Mouse (Mus musculus) right cerebral cortex, postnatal 25 days (tissue): ENCODE results near the gene Uox.

Experiments
- DNase-seq: peaks from one replicate; pipeline ENCODE4 v3.0.0; 2022

Uox gene

DNA sequence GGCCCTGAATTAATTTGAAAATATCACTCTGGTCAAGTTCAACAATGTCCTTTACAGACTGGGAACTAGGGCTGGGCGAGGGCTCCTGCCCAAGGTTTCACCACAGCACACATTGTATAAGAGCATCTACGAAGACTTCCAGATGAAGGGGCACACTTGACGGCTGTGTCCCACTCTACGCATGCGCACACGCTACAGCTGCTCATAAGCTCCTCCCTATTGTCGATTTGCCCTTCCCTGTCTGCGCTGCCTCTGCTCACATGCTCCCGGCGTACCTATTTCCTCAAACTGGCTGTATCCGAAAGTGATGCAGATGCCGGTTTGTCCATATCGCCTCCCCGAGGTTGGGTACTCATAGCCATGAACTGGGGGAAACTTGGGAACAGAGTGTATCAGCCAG is 16.4 kb downstream of the Uox start:
- DNase-seq: no peak

DNA sequence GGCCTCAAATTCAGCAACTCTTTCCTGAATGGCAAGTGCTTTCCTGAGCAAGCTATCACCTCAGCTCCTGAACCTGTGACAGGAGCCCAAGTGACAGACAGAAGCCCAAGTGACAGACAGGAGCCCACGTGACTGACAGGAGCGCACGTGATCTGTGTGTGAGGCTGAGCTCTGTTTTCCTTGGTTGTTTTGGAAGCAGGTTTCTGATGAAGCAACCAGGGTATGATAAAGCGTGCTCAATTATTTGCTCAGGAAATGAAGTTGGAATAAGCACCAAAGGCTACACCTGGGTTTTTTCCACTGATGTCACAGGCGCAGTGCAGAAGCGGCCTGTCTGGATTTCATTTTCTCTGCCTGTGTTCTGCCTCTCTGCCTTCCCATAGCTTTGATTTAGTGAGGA is 19.3 kb downstream of the Uox start:
- no peak for DNase-seq

DNA sequence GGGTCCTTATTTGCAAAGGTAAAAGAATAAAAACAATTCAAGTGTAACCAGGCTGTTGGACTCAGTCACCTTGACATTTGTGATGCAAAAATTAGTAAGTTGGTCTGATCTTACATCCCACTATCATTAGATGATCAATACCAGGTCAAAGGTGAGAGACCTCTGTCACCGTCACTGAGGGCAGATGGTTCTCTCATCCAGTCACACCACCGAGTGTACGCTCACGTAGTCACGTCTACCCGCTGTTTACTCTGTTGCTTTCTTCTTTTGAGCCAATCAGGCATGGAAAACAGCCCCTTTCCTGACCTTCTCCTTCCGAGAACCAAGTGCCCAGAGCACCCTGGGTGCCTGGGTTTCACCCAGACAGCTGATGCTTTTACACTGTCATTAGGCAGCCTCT is 20.9 kb downstream of the Uox start:
- no peak for DNase-seq

DNA sequence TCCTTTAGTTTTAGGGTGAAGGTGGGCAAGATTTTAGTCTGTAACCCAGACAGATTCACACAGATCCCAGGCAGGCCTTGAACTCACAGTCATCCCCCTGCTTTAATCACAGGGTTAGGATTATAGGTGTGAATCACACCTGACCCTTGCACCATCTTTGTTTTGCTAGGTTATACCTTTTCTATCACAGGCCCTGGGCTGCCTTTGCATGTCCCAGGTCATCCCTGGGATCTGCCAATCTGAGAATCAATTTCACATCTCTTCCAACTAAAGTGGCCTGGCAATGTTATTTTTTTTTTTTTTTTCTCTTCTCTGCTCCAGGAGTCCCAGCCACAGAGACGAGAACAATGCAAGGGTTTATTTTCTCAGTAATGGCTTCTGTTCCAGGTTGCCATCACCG is 21.4 kb downstream of the Uox start:
- no peak for DNase-seq

DNA sequence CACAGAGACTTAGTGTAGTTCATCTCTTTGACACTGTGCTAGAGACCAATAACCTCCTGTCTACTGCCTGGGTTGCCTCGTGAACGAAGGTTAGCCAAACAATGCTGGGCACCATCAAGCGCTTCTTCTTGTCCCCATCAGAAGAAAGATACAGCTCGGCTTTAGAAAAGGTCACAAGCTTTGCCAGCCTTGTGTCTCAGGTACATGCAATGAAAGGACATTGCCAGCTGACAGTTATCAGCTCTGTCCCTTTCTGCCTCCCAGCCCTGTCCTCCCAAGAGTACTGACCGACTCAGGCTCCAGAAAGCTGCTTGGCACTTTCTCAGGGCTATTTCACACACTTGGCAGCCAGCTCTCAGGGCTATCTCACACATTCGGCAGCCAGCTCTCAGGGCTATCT is 25.2 kb downstream of the Uox start:
- no peak for DNase-seq

DNA sequence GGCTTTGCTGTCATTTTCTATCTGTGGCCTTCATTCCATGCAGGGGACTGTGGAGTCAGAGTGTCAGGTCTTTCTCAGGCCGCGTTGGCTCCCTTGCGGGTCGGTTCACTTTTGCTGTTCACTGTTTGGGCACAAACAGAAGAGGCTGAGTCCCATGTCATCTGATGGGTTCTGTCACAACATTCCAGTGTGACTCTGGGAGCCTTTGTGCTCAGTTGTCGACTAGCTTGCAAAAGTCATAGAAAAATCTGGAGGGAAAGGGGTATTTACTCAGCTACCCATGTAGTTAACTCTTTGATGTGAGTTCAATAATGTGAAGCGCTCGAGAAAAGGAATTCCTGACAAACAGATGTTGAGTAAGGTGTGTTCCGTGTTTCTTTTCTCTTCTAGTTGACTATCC is 26.2 kb downstream of the Uox start:
- DNase-seq: no peak

DNA sequence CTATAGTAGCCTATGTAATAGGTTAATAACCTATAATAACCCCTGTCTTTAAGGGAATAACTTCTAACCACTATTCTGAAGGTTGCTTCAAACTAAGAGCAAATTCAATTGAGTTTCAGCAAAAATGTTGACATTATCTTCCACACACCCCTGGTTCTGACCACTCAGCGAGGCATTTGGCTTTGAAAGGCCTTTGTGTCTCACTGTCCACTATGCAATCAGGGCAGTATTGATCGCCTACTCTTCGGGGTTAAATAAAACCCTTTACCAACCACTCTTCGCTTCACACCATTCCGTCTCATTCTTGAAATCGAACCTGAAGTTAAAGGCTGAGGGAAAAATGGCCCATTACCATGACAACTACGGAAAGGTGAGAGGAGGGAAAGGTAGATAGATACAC is 26.6 kb downstream of the Uox start:
- no peak for DNase-seq

DNA sequence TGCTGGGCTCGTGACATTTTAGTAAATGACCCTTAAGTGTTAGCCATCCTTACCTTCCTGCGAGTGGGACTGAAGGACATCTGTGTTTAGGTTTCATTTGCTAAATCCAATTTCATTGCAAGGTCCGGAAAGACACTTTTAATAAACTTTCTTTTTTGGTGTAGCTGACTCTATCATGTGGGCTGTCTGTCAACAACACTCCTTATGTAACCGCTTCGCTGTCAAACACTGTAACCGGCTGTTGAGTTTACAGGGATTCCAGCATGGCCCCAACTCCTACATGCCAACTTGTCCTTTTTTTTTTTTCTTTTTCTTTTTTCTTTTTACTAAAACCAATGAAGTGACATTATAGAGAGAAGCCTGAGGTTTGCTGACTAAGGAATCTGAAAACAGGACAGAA is 28.2 kb downstream of the Uox start:
- no peak for DNase-seq

DNA sequence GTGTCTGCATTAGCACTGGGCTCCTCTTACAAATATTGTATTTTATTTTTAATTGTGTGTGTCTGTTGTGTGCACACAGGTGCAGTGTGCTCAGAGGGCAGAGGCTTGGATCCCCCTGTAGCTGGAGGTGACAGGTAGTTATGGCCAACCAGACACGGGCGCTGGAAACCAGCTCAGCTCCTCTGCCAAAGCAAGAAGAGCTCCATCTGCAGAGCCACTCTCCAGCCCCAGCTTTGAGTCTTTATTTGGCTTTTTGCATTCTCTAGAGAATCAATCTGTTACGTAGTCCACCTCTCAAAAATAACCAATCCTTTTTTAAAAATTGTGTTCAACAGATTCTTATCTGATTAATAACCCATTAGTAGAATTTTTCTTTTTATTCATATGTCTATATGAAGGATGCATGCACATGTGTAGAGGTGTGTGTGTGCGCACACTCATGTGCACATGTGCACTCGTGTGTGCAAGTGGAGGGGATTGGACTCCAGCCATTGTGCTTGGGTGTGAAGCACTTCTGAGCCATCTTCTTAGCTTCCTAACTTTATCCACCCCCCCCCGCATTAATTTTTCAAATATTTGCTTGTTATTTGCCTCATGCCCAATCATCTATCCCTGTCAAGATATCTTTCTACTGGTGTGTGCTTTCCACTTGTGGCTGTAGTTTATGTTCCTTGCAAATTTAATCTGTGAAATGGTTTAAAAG is 29.1 kb downstream of the Uox start:
- DNase-seq: no peak

DNA sequence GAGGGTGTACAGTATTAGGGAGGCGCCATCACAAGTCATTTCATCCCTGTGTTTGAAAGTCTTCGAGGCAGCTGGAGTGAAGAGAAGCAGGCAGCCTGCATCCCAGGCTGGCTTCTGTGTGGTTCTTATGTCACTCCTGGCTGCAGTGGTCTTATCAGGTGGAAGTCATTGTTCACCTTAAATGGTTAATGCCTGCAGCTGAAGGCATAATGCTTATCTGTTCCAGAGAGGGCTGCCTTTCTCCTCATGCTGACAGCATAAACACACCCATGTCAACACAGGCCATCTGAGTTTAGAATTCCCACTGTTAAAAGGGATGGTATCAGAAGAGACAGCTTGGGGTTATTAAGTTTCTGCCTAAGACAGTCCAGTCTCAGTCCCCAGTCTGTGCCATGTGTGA is 31.0 kb downstream of the Uox start:
- no peak for DNase-seq

DNA sequence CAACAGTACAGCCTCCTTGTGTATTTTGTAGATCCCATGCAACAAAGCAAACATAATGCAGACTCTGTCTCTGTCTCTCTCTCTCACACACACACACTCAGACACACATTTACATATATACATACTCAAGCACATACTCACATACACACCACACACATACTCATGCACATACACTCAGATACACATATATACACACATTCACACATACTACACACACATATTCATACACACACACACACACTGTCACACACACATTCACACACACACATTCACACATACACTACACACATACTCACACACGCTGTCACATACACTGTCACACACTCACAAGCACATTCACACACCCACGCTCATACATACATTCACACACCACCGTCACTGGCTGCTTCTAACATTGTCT is 32.3 kb downstream of the Uox start:
- DNase-seq: no peak

DNA sequence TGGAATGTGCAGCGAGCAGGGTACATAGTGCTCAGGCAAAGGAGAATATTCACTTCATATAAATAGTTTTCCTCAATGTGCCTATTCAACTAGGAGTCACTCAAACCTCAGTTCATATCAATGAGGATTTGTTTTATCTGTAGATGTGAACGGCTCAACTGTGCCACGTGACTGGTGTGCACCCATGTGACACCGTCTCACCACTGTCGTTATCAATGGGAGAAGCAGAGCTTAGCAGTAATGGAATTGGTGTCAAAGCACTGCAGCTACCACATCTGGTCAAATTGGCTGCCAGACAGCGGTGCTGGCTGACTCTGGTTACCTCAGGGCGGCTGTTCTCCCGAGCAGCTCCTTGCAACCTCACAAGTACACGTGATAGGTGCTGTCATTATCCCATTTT is 34.4 kb downstream of the Uox start:
- DNase-seq: no peak

DNA sequence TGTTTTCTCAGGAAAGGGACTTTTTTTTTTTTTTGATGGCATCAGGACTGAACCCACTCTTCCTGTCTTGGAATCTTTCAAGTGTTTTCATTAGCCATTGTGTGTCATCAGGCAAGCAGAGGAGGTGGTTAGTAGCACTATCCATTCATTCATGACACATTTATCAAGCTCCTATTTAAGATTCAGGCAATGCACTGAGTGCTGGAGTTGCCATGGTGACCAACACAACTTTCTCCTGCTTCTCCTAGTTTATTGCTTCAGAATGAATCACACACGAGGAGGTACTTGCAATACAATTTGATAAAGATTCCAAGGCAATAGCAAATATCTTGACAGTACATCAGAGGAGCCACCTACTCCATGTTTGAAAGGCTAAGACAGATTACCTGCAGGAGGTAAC is 37.1 kb downstream of the Uox start:
- DNase-seq: peak; percentile 50

DNA sequence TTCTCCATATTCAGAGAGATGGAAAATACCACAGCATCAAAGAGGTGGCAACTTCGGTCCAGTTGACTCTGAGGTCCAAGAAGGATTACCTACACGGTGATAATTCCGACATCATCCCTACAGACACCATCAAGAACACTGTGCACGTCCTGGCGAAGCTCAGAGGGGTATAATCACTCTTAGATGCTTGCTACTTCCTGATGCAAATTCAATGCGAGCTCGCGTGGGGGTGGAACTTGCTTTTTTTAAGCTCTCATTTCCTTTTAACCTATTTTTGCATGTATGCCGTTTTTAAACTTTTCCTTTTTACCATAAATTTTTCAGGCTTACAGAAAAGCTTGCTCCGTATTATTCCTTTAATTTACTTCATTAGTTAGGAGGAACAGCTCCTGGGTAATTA is 40.1 kb downstream of the Uox start:
- no peak for DNase-seq

DNA sequence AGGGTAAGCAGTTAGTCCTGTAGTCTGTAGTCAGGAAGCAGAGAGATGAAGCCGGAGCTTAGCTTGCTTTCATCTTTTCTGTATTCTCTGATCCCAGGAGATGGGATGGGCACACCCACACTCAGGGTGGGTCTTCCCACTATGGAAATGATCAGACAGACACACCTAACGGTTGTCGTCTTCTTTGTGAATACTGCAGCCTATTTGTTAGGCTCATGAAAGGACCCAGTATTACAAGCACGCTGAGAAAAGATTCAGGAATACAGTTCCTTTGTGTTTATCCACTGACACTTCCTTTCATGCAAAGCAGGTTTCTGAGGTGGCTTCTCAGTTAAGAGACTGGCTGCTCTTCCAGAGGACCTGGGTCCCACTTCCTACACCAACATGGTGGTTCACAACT is 41.0 kb downstream of the Uox start:
- DNase-seq: no peak

DNA sequence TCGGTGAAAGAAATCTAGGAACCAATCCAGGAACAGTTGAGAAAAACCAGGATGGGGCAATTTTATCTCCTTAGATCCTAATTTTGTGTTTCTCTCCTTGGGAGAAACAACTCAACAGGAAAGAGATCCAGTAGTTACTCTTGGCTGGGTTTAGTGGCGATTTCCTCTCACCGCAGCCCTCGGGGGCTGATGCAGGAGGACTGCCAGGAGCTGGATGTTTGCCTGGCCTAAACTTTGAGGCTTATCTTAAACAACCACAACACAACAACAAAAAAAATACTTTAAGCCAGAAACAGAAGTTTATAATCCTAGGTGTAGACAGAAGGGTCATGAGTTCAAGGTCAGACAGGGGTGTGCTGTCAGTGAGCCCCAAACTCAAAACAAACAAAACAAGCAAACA is 41.6 kb downstream of the Uox start:
- no peak for DNase-seq

DNA sequence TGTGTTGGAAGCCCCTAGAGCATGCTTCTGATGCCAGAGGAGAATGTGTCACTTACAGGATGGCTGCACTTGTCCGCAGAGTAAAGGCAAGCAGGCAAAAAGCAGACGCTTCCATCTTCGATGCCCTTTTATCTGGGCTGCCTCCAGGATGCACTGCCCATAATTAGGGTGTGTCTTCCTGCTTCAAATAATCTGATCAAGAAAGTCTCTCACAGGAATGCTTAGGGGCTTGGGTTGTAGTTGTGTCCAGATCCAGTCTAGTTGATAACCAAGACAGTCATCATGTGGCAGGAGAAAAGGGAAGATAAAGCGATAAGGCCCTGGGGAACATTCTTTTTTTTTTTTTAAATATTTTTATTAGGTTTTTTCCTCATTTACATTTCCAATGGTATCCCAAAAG is 45.3 kb downstream of the Uox start, which contains the start of gene Dnase2b:
Gene Dnase2b (minus strand): TSS at position 101 of the 400 bp plus-strand sequence.
- DNase-seq: no peak

DNA sequence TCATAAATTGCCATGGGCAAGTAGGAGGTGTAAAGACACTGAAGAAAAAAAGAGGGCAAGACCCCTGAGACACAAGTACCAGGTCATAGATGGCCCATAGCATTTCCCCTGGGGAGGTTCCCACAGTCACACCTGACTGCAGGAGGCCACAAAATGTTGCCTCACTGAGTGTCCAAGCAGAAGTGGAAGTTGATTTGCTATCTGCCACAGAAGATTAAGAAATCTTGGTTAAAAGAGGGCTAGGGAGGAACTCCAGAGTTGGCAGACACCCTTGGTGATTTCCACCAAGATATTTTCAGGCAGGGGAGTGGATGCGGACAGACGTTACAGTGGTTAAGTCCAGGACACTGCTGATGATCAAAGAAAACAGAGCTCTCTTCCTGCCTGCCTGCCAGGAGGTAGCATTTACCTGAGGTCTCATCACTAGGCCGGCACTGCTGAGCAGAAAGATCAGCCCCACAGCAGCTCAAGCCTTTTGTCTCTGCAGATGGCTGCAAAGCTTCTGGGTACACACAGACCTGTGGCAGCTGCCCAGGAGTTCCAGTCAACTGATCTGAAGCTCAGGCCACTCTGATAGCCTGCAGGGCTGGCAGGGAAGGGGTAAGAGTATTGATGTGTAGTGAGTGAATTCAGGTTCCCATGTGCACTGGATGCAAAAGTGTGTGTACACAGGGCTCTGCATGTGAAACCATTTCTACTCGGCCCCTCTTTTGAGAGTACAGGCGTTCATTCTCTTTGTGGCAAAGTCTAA is 46.5 kb downstream of the Uox start:
- no peak for DNase-seq

DNA sequence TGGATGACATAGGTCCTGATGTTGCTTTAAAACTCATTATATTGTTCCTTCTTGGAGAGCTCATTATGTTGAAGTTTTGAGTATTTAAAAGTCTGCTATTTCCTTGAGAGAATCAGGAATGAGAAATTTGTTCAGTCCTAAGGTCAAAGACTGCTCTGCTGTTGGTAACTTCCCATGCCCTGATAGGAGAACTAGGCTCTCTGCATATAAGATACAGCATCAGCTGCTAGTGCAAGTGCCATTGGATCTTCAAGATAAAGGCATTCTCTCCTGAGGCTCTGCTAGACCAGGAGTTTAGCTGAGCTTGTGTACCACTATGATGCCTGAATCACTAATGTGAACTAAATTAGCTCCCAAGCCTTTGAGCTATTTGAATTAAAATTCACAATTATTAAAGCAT is 47.7 kb downstream of the Uox start:
- no peak for DNase-seq

DNA sequence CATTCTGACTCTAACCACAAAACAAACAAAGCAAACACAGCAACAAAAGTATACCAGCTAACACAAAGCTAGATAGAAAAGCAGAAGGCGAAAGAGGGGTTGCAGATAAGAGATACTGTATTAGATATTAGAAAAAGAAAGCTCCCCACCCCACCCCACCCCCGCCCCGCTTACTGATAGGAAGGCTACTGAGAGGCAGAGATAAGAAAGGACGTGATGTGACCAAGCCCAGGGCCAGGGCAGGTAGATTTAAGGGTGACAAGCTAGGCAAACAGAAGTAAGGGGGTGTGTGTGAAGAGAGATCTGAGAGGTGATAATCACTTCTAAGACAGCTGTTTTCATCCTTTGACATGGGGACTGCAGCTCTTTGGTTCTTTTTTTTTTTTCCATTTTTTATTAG is 48.1 kb downstream of the Uox start:
- DNase-seq: no peak

DNA sequence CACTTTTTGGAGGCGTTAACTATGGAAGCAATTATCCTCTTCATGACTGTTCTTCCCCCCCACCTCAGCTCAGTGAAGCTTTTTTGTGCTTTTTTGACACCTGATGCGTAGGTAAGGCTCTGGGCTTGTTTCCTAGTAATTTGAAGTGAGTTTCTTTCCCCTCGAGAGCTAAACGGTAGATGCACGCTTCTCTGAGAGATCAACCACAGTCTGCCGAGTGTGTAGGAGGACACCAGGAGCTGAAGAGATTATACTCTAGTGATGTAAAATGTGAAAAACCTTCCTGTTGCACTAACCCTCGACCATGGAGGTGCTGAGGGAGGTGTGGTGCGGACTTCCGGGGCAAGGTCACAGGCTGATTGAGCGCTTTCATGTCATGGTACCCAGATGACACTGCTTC is 49.9 kb downstream of the Uox start:
- DNase-seq: no peak

DNA sequence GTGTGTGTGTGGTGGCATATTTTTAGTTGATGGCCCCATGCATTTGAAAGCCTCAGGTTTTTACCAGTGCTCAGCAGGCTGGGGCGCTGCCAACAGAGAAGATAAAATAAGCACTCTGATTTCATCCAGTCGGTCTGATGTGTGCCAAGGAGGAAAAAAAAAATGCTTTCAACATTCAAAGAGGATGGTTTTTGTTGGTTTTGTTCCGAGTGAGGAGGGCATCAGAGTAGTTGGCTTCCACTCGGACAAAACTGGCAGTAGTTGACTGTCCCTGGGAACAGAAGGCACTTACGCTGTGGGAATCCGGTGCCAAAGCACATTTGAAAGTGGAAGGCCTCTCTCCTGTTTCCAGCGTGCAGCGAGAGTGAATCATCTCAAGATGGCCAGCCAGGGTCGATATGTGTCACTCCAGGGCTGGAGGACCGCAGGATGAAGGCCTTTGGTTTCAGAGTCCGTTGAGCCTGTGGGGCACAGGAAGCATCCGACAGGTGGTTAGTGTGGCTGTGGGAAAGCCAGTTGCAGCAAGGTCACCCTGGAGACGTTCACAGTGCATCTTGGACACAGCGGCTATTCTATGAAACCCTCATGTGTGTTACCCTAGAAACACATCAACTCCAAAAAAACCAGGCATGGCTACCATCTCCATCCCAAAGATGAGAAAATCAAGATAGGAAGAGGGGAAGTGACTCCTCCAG is 50.5 kb downstream of the Uox start:
- DNase-seq: peak; percentile 82

DNA sequence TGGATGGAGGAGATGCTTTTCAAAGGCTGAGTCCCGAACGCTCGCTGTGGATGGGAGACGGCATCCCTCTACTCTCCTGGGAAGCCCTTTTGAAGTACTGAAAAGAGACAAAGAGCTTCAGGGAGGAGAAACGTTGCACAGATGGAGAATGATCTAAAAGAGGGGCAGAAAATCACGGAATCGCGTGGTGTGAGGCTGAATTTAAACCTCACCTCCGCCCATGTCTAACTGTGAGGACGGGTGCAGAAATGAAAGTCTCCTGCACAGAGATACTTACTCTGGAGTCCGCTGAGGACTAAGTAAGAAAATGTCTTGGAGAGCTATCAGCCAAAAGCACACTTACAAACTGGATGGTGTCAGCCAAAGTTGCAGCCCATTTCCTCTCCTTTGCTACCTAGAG is 51.7 kb downstream of the Uox start:
- peak; percentile 54 for DNase-seq

DNA sequence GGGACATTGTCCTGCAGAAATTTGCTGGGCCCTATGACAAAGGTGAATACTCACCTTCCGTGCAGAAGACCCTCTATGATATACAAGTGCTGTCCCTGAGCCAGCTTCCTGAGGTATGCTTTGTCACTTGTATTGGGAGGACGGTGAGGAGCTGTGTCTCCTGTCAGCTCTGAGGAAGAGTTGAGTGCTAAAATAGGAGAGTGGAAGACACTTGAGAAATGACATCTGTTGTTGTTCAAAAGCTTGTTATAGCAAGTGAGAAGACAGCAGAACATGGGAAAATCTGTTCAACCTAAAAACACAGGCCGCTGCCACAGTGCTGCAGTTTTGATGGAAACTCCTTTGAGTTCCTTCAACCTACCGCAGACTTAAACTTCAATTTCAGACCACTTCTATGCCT is 55.5 kb downstream of the Uox start:
- DNase-seq: peak; percentile 39
